Mouse (Mus musculus) lung, postnatal 0 days (tissue): ENCODE data around the gene Mtfr1l. TPM values are rescaled to one million over a fixed set of nuclear protein-coding genes. Genes with fewer than 3 reads are reported as not detected.
A peak's percentile ranks its signal among the peaks of the same experiment; 100 is the strongest.

ENCODE experiments used
- ATAC-seq: fragments of 200-750 bp; cut with Nextera tagmentation; 2 replicates; pipeline ENCODE4 v1.8.0; 2017; ENCODE audit warnings: moderate library complexity
- DNase-seq: peaks from one replicate; pipeline ENCODE4 v3.0.0-alpha.2; 2016; ENCODE audit warnings: low spot score
- H3K27ac ChIP-seq: fragments of 300-500 bp; sonication (generic); 2 replicates; pipeline ENCODE4 v1.5.1; 2014; ENCODE audit warnings: antibody characterized with exemption, mild to moderate bottlenecking, low read length, mixed read lengths
- H3K27me3 ChIP-seq: fragments of 300-500 bp; sonication (generic); replicated peaks from 2 replicates; pipeline ENCODE4 v1.6.1; 2014; ENCODE audit warnings: low read length, mixed read lengths; ENCODE audit not compliant: insufficient read depth
- H3K36me3 ChIP-seq: fragments of 300-500 bp; sonication (generic); 2 replicates; pipeline ENCODE4 v1.6.1; 2014; ENCODE audit warnings: low read length, mixed read lengths; ENCODE audit not compliant: insufficient read depth
- H3K4me1 ChIP-seq: fragments of 300-500 bp; sonication (generic); 2 replicates; pipeline ENCODE4 v1.6.1; 2014; ENCODE audit warnings: antibody characterized with exemption, low read depth, low read length, mixed read lengths; ENCODE audit not compliant: insufficient read depth
- H3K4me2 ChIP-seq: fragments of 300-500 bp; sonication (generic); replicated peaks from 2 replicates; pipeline ENCODE4 v1.6.1; 2014; ENCODE audit warnings: low read depth, mild to moderate bottlenecking, low read length, moderate library complexity, mixed read lengths
- H3K4me3 ChIP-seq: fragments of 300-500 bp; sonication (generic); 2 replicates; pipeline ENCODE4 v1.5.1; 2014; ENCODE audit warnings: low read depth, low read length
- H3K9ac ChIP-seq: fragments of 300-500 bp; sonication (generic); replicated peaks from 2 replicates; pipeline ENCODE4 v1.6.1; 2014; ENCODE audit warnings: low read depth, mild to moderate bottlenecking
- H3K9me3 ChIP-seq: fragments of 300-500 bp; sonication (generic); 2 replicates; pipeline ENCODE4 v1.6.1; 2016; ENCODE audit warnings: low read length, mixed read lengths
- CTCF ChIP-seq: IDR thresholded peaks from 2 replicates; pipeline ENCODE4 v1.5.1; 2016; ENCODE audit warnings: antibody characterized with exemption, mild to moderate bottlenecking
- EP300 ChIP-seq: IDR thresholded peaks from 2 replicates; pipeline ENCODE4 v1.6.1; 2016; ENCODE audit warnings: antibody characterized with exemption, mild to moderate bottlenecking, control low read depth
- WGBS: fragments of 180-500 bp; shearing (Covaris S2); extraction: QIAGEN DNeasy Blood & Tissue Kit; methylation state at CpG from one replicate; pipeline ENCODE4 v1.1.7; 2014; 5-methylcytosine and 5-hydroxymethylcytosine counted together
- polyA plus RNA-seq: library from polyadenylated mRNA; unstranded; fragments of >200 nt; fragmentation: Nextera tagmentation; extraction: Ambion mirVana; gene quantifications from 2 replicates; pipeline ENCODE4 v1.2.1, GENCODE M21; 2015

Mtfr1l gene
- polyA plus RNA-seq, 1 experiment from 2014 or later, result 188 TPM

GRCm38 (mm10) chr4:134489986-134490665, 45.1 kb downstream of the Mtfr1l start:
- no peak for ATAC-seq
- no peaks in the 10 kb centered on the region for H3K36me3 ChIP-seq
- 0 out of 2 replicates have a peak, but pooled peaks cover 5% of the 10 kb centered on the region for H3K4me1 ChIP-seq
- H3K4me3 ChIP-seq, result no peak overlapping the region
- TF ChIP-seq CTCF (no peak), EP300 (no peak)
- H3K4me2 ChIP-seq, result no peak overlapping the region
- H3K27me3 ChIP-seq, result no peaks in the 10 kb centered on the region
- no peak overlapping the region for H3K9ac ChIP-seq
- 65% methylated on average over 11 of the region's 11 CpGs for WGBS
- DNase-seq, result no peak
- H3K9me3 ChIP-seq, result no peaks in the 10 kb centered on the region
- no peak overlapping the region for H3K27ac ChIP-seq

GRCm38 (mm10) chr4:134488211-134488610, 47.0 kb downstream of the Mtfr1l start:
- no peak overlapping the region for H3K4me2 ChIP-seq
- TF ChIP-seq EP300 (peak; percentile 60; the same call in 1 of the 2 replicates), CTCF (no peak)
- no peaks in the 10 kb centered on the region for H3K36me3 ChIP-seq
- H3K4me3 ChIP-seq, result no peak overlapping the region
- WGBS, result 58% methylated on average over 5 of the region's 5 CpGs
- no peaks in the 10 kb centered on the region for H3K4me1 ChIP-seq
- ATAC-seq, result peak; percentile 88
- H3K9me3 ChIP-seq, result no peaks in the 10 kb centered on the region
- no peak overlapping the region for H3K9ac ChIP-seq
- H3K27me3 ChIP-seq, result no peaks in the 10 kb centered on the region
- H3K27ac ChIP-seq, result peak overlapping the region; percentile 69
- peak; percentile 86 for DNase-seq

- WGBS, result 76% methylated on average over 5 of the region's 5 CpGs
Measured at GRCm38 (mm10) chr4:134485151-134485900, 49.9 kb downstream of the Mtfr1l start.

GRCm38 (mm10) chr4:134484231-134484630, 51.0 kb downstream of the Mtfr1l start:
- no peak overlapping the region for H3K9ac ChIP-seq
- no peak for TF ChIP-seq CTCF
- TF ChIP-seq EP300, result no peak
- 74% methylated on average over 10 of the region's 10 CpGs for WGBS
- H3K9me3 ChIP-seq, result no peaks in the 10 kb centered on the region
- no peaks in the 10 kb centered on the region for H3K4me1 ChIP-seq
- H3K4me3 ChIP-seq, result no peak overlapping the region
- no peak overlapping the region for H3K27ac ChIP-seq
- no peaks in the 10 kb centered on the region for H3K36me3 ChIP-seq
- no peak overlapping the region for H3K4me2 ChIP-seq
- H3K27me3 ChIP-seq, result no peaks in the 10 kb centered on the region
- ATAC-seq, result no peak
- DNase-seq, result no peak

More at GRCm38 (mm10) chr4:134485151-134485900, 49.9 kb downstream of the Mtfr1l start:
- Histone ChIP-seq H3K36me3 (no peaks in the 10 kb centered on the region), H3K4me1 (no peaks in the 10 kb centered on the region), H3K9me3 (no peaks in the 10 kb centered on the region), H3K27me3 (no peaks in the 10 kb centered on the region), H3K4me3 (no peak overlapping the region), H3K4me2 (no peak overlapping the region), H3K9ac (no peak overlapping the region), H3K27ac (no peak overlapping the region)
- ATAC-seq (no peak), DNase-seq (no peak)
- 0 out of 2 replicates have a peak, but pooled peaks have one; percentile 1 for TF ChIP-seq CTCF
- no peak for TF ChIP-seq EP300

GRCm38 (mm10) chr4:134483696-134484095, 51.5 kb downstream of the Mtfr1l start:
- H3K27me3 ChIP-seq, result no peaks in the 10 kb centered on the region
- TF ChIP-seq CTCF (no peak), EP300 (no peak)
- no peak for ATAC-seq
- H3K9me3 ChIP-seq, result no peaks in the 10 kb centered on the region
- DNase-seq, result no peak
- H3K36me3 ChIP-seq, result no peaks in the 10 kb centered on the region
- 43% methylated on average over 6 of the region's 6 CpGs for WGBS
- H3K4me2 ChIP-seq, result no peak overlapping the region
- no peak overlapping the region for H3K4me3 ChIP-seq
- no peak overlapping the region for H3K9ac ChIP-seq
- H3K4me1 ChIP-seq, result no peaks in the 10 kb centered on the region
- no peak overlapping the region for H3K27ac ChIP-seq

GRCm38 (mm10) chr4:134483078-134483688, 52.0 kb downstream of the Mtfr1l start:
- Histone ChIP-seq H3K36me3 (no peaks in the 10 kb centered on the region), H3K9ac (no peak overlapping the region), H3K9me3 (no peaks in the 10 kb centered on the region), H3K4me2 (no peak overlapping the region), H3K27me3 (no peaks in the 10 kb centered on the region), H3K4me1 (no peaks in the 10 kb centered on the region), H3K27ac (no peak overlapping the region), H3K4me3 (no peak overlapping the region)
- DNase-seq (no peak), ATAC-seq (no peak)
- 68% methylated on average over 6 of the region's 6 CpGs for WGBS
- TF ChIP-seq CTCF, result no peak
- no peak for TF ChIP-seq EP300
